12 mouse cellular contexts compared by ENCODE assay signal in the genomic region with DNA sequence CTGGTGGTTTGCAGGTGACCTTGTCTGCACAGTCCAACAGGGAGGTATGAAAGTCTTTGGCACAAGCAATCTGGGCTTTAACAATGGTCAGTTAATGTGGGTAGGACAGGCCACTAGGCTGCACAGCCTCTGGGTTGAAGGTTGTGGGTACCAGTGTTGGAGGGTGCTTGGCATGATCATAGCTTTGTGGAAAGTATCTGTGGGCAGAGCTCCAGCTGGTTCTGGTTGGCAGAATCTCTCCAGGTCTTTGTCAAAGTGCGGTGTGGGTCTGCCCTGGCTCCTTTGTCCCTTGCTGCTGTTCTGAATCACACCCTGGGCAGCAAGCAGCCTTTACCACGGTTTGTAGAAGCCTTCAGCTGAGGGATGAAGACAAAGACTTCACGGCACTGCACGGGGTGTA.
"Had no signal": no experiment of that assay in that cellular context is flagged by ENCODE, and none has a peak within 500 bp of the region (broad histone marks: within the 10 kb centered on the region; RNA-seq: fewer than 3 reads in every experiment).

No protein-coding gene starts in this region.

- ATAC-seq: liver, postnatal 0 days had no signal

- H3K4me3 ChIP-seq: left cerebral cortex, adult 2 months; liver, embryonic 13.5 days; lung, embryonic 15.5 days; midbrain, embryonic 12.5 days; myocyte; neural tube, embryonic 15.5 days had no signal

- H3K9ac ChIP-seq: liver, embryonic 13.5 days; liver, postnatal 0 days; lung, embryonic 15.5 days; midbrain, embryonic 12.5 days; neural tube, embryonic 15.5 days had no signal

- H3K9me3 ChIP-seq: liver, embryonic 13.5 days; lung, embryonic 15.5 days; midbrain, embryonic 12.5 days; neural tube, embryonic 15.5 days had no signal

- H3K27me3 ChIP-seq: liver, embryonic 13.5 days; lung, embryonic 15.5 days; midbrain, embryonic 12.5 days; neural tube, embryonic 15.5 days had no signal

- H3K4me2 ChIP-seq: liver, embryonic 13.5 days; lung, embryonic 15.5 days; midbrain, embryonic 12.5 days; neural tube, embryonic 15.5 days had no signal

- H3K4me1 ChIP-seq: liver, embryonic 13.5 days; midbrain, embryonic 12.5 days had no signal

- H3K27ac ChIP-seq: left cerebral cortex, adult 2 months; liver, embryonic 13.5 days; midbrain, embryonic 12.5 days; neural tube, embryonic 15.5 days had no signal

- H3K36me3 ChIP-seq: liver, embryonic 13.5 days; lung, embryonic 15.5 days; midbrain, embryonic 12.5 days; neural tube, embryonic 15.5 days had no signal

- DNase-seq: kidney, postnatal 25 days; liver; liver, embryonic 13.5 days; liver, postnatal 0 days; right cerebral cortex, adult 18-20 months; right cerebral cortex, postnatal 25 days; spleen, adult 18-20 months had no signal
